Mouse (Mus musculus) hindbrain, embryonic 16.5 days (tissue): ENCODE measurements at regions not wholly inside any gene's neighbourhood (a gene's known extent, or its start where the extent isn't known, plus 50 kb on each side); places are given as distances from the start of the nearest gene placed in this dataset.

Source experiments
- ATAC-seq: fragments of 200-750 bp; cut with Nextera tagmentation; 2 replicates; pipeline ENCODE4 v1.8.0; 2017; ENCODE audit warnings: moderate TSS enrichment, moderate library complexity
- H3K27ac ChIP-seq: fragments of 300-500 bp; sonication (generic); 2 replicates; pipeline ENCODE4 v1.5.1; 2014; ENCODE audit warnings: low read depth, mild to moderate bottlenecking, control low read depth, low read length, moderate library complexity
- H3K27me3 ChIP-seq: fragments of 300-500 bp; sonication (generic); replicated peaks from 2 replicates; pipeline ENCODE4 v1.6.1; 2014; ENCODE audit warnings: low read length; ENCODE audit not compliant: control insufficient read depth, insufficient read depth
- H3K36me3 ChIP-seq: fragments of 300-500 bp; sonication (generic); 2 replicates; pipeline ENCODE4 v1.6.1; 2014; ENCODE audit warnings: mild to moderate bottlenecking, low read length, moderate library complexity, mixed read lengths; ENCODE audit not compliant: control insufficient read depth, insufficient read depth
- H3K4me1 ChIP-seq: fragments of 300-500 bp; sonication (generic); 2 replicates; pipeline ENCODE4 v1.6.1; 2014; ENCODE audit warnings: low read depth, low read length; ENCODE audit not compliant: control insufficient read depth, insufficient read depth
- H3K4me2 ChIP-seq: fragments of 300-500 bp; sonication (generic); 2 replicates; pipeline ENCODE4 v1.6.1; 2014; ENCODE audit warnings: mild to moderate bottlenecking, low read length, control low read depth, moderate library complexity
- H3K4me3 ChIP-seq: fragments of 300-500 bp; sonication (generic); 2 replicates; pipeline ENCODE4 v1.5.1; 2014; ENCODE audit warnings: mild to moderate bottlenecking, low read length, control low read depth, moderate library complexity
- H3K9ac ChIP-seq: fragments of 300-500 bp; sonication (generic); 2 replicates; pipeline ENCODE4 v1.6.1; 2014; ENCODE audit warnings: low read depth, mild to moderate bottlenecking, control low read depth, low read length, moderate library complexity
- H3K9me3 ChIP-seq: fragments of 300-500 bp; sonication (generic); 2 replicates; pipeline ENCODE4 v1.6.1; 2014; ENCODE audit warnings: mild to moderate bottlenecking, low read length, moderate library complexity; ENCODE audit not compliant: control insufficient read depth
- WGBS: fragments of 180-500 bp; shearing (Covaris S2); extraction: QIAGEN DNeasy Blood & Tissue Kit; methylation state at CpG from one replicate; pipeline ENCODE4 v1.1.7; 2014; 5-methylcytosine and 5-hydroxymethylcytosine counted together

DNA sequence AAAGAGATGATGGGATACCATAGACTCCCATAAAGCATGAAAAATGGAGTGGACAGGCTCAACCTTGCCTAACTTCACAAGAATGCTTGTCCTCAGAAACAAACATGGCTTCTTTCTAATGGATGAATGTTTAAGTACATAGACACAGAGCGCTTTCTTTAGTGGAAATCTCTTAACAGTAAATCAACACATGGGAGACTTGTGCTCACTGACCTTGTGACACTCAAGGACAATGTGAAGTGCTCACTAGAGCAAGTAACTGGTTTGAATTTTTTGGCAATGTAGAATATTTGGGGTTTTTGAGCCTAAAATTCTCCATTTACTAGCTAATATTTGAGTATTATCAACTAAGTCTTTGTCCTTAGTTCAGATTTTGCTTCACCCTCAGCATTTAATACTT is 88.0 kb downstream of the Tent5c start:
- Histone ChIP-seq H3K4me2 (no peak overlapping the region), H3K9ac (no peak overlapping the region), H3K9me3 (no peaks in the 10 kb centered on the region), H3K36me3 (no peaks in the 10 kb centered on the region), H3K4me1 (no peaks in the 10 kb centered on the region), H3K4me3 (no peak overlapping the region), H3K27me3 (no peaks in the 10 kb centered on the region), H3K27ac (no peak overlapping the region)
- 94% methylated on average over 1 of the region's 1 CpGs for WGBS
- ATAC-seq = no peak

DNA sequence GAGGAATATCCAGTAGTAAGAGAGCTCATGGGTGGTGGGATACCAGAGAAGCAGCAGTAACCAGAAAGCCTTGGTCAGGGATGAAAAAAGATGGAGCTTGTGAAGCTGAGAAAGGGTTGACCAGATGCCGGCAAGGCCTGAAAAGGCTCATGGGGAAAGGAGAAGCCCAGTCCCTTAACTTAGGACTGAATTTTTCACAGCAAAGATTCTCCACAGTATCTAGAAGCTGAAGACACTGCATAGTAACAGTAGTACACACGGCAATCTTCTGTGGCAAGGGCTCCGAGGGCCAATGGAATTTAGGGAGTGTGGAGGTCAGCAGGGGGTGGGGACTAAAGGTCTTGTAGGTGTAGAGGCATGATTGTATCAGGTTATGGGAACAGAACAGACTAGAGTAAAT is 91.6 kb downstream of the Tent5c start:
- H3K4me2 ChIP-seq = no peak overlapping the region
- no peak overlapping the region for H3K4me3 ChIP-seq
- H3K27me3 ChIP-seq = no peaks in the 10 kb centered on the region
- no peaks in the 10 kb centered on the region for H3K4me1 ChIP-seq
- H3K9ac ChIP-seq = no peak overlapping the region
- WGBS = 88% methylated on average over 3 of the region's 3 CpGs
- H3K9me3 ChIP-seq = no peaks in the 10 kb centered on the region
- no peaks in the 10 kb centered on the region for H3K36me3 ChIP-seq
- no peak for ATAC-seq
- no peak overlapping the region for H3K27ac ChIP-seq

DNA sequence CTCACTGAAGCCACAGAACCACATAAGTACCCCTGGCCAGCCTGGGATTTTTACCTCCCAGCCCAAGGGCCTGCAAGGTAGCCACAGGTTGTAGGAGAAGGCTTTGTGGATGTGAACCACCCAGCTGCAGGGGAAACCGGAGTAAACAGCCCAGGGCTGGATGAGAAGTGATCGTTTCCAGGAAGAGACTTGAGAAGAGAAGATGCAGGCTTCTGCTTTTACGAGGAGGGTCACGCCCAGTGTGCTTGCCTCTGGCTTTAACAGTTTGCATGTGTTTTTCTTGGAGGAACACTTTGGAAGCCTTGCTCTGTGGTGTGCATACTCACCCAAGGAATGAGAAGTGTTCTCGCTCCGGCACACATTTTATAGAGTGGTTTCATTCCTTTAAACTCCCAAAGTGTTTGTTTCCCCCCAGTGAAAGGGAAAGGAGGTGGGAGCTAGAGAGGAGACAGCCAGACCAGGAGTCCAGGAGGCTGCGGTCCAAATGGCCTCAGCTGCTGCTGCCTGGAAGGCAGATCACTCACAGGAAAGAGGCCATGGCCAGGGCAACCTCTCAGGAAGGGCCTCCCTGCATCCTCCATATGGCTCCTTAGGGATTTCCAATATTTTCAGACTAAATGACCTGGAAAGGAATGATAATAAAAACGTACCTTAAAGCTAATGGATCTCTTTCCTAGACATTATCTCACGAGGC is 94.1 kb downstream of the Tent5c start:
- Histone ChIP-seq H3K9ac (no peak overlapping the region), H3K9me3 (no peaks in the 10 kb centered on the region), H3K4me3 (no peak overlapping the region), H3K27ac (no peak overlapping the region), H3K36me3 (no peaks in the 10 kb centered on the region), H3K4me2 (no peak overlapping the region), H3K27me3 (no peaks in the 10 kb centered on the region), H3K4me1 (no peaks in the 10 kb centered on the region)
- ATAC-seq = no peak
- WGBS = 73% methylated on average over 9 of the region's 9 CpGs

DNA sequence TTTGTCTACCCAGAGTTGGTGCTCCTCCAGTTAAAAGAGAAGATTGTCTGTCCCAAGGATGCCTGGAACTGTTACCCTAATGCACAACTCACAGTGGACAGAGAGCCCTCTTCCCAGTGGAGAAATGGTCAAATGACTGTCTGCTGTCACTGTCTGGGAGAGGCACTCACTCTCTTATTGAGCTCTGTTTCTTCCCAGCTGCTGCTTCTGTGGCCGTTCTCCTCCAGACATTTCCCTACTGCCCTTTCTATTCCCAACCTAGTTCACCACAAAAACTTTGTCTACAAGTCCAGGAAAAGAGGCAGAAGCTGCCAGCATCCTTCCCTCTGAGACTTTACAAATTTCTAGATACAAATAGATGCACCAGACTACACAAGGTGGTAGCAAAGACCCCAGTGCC is 95.2 kb downstream of the Tent5c start:
- Histone ChIP-seq H3K4me1 (no peaks in the 10 kb centered on the region), H3K9ac (no peak overlapping the region), H3K9me3 (no peaks in the 10 kb centered on the region), H3K4me3 (no peak overlapping the region), H3K36me3 (no peaks in the 10 kb centered on the region), H3K27ac (no peak overlapping the region), H3K4me2 (no peak overlapping the region), H3K27me3 (no peaks in the 10 kb centered on the region)
- 95% methylated on average over 1 of the region's 1 CpGs for WGBS
- no peak for ATAC-seq

DNA sequence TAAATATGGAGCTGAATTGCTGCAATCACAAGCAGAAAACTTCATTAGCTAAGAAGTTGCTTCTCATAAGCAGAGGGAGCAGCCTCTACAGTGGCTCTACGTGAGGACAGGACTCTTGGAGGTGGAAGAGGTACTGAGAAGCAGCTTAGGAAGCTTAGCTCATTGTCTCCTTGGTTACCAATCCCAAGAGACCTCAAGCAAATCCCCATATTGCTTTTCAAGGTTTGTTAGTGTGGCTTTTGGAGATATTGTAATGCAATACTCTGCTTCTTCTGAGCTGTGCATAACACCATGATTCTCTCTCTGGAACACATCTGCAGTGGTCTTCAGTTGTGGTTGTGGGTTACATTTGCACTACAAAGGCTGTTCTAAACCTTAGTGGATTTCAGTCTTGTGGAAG is 106.9 kb downstream of the Tent5c start:
- Histone ChIP-seq H3K9me3 (no peaks in the 10 kb centered on the region), H3K27ac (no peak overlapping the region), H3K4me2 (no peak overlapping the region), H3K27me3 (no peaks in the 10 kb centered on the region), H3K4me3 (no peak overlapping the region), H3K9ac (no peak overlapping the region), H3K36me3 (no peaks in the 10 kb centered on the region), H3K4me1 (no peaks in the 10 kb centered on the region)
- no peak for ATAC-seq
- WGBS = 70% methylated on average over 1 of the region's 1 CpGs

DNA sequence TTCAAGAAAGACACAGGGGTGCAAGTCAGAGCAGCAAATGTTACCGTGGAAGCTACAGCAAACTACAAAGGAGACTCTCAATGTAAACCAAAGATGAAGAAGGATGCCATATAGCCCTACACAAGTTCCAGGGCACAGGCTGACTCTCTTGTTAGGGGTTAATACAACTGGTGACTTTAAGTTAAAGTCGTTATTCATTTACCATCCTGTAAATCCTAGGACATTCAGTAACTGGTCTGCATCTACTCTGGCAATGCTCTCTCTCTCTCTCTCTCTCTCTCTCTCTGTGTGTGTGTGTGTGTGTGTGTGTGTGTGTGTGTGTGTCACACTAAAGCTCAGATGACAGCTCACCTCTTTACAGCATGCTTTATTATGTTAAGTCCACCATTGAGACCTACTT is 107.8 kb downstream of the Tent5c start:
- Histone ChIP-seq H3K27ac (no peak overlapping the region), H3K36me3 (no peaks in the 10 kb centered on the region), H3K9me3 (no peaks in the 10 kb centered on the region), H3K4me1 (no peaks in the 10 kb centered on the region), H3K4me2 (no peak overlapping the region), H3K27me3 (no peaks in the 10 kb centered on the region), H3K4me3 (no peak overlapping the region), H3K9ac (no peak overlapping the region)
- ATAC-seq = no peak
- WGBS = 82% methylated on average over 2 of the region's 2 CpGs

DNA sequence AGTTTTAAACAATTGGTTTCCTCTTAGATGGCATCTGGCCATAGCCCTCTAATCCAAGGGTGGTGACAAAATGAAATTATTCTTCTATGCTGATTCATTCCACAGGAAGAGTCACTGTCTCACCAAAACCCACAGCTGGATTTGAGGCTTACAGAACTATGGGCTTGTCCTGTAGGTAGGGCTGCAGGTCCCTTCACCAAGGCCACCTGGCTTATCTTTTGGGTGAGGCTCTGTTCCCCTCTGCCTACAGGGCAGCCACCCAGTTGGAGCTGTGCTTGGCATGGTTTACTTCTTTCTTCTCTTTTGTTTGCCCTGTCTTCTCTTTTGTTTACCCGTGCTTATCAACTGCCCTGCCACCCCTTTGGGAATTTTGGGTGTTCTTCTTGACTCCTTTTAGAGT is 113.0 kb downstream of the Tent5c start:
- 67% methylated on average over 1 of the region's 1 CpGs for WGBS
- Histone ChIP-seq H3K4me2 (no peak overlapping the region), H3K4me1 (no peaks in the 10 kb centered on the region), H3K27ac (no peak overlapping the region), H3K36me3 (no peaks in the 10 kb centered on the region), H3K4me3 (no peak overlapping the region), H3K9me3 (no peaks in the 10 kb centered on the region), H3K9ac (no peak overlapping the region), H3K27me3 (no peaks in the 10 kb centered on the region)
- no peak for ATAC-seq

DNA sequence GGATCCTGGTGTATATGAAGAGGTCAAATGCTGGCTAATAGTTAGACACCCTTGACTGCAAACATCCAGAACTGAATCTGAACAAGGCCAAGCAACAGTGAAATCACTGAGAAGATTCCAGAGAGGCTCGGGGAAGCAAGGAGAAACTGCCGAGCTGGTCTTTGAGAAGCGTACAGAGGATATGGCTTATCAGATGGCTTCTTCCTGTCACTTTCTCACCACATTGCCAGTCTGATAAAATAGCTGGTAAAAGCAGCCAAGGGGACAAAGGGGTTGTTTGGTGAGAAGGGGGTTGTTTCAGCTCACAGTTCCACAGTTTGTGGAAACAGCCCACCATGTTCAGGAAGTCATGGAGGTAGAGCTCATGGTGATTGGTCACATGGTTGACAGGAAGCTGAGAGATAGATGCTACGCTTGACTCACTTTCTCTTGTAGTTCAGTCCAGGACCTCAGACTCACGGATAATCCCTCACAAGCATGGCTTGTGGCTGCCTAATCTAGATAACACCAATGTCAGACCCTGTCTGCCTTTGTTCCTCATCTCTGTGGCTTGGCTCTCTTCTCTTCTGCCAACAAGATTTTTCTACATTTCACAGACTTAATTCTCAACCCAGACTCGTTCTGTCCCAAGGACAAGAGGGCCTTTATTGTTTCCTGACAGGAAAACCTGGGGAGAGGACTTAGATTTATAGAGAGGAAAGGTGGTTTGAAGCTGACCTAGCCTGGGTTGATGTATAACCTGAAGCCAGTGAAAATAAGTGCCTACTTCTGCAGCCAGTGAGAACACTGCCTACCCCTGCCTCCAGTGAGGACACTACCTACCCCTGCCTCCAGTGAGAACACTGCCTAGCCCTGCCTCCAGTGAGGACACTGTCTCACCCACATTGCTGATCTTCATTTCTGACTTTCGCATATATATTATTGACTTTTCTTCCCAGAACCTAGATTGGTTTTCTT is 122.0 kb downstream of the Tent5c start:
- no peaks in the 10 kb centered on the region for H3K27me3 ChIP-seq
- H3K4me3 ChIP-seq = no peak overlapping the region
- ATAC-seq = no peak
- H3K4me1 ChIP-seq = no peaks in the 10 kb centered on the region
- H3K27ac ChIP-seq = no peak overlapping the region
- 73% methylated on average over 7 of the region's 7 CpGs for WGBS
- H3K36me3 ChIP-seq = no peaks in the 10 kb centered on the region
- no peak overlapping the region for H3K4me2 ChIP-seq
- no peaks in the 10 kb centered on the region for H3K9me3 ChIP-seq
- H3K9ac ChIP-seq = no peak overlapping the region

DNA sequence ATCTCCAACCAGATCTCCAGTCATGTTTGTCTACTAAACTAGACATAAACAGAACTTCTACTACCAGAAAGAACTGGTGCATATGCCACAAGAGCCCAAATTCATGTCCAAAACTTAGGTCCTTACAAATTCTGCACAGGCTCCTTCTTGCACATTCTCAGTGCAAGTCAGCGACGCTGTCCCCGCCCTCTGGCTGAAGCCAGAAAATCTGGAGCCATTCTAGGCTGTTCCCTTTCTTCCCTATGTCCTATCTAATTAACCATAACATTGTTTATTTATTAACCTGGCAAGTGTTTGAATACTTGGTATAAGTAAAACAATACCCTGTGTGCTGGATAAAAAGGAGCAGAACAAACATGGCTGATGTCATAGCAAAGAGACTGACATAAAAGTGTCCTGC is 122.7 kb downstream of the Tent5c start:
- H3K27me3 ChIP-seq = no peaks in the 10 kb centered on the region
- H3K36me3 ChIP-seq = no peaks in the 10 kb centered on the region
- H3K4me2 ChIP-seq = no peak overlapping the region
- H3K4me1 ChIP-seq = no peaks in the 10 kb centered on the region
- H3K9ac ChIP-seq = no peak overlapping the region
- H3K27ac ChIP-seq = no peak overlapping the region
- ATAC-seq = no peak
- no peaks in the 10 kb centered on the region for H3K9me3 ChIP-seq
- 85% methylated on average over 3 of the region's 3 CpGs for WGBS
- H3K4me3 ChIP-seq = no peak overlapping the region
